Mouse (Mus musculus) thymus, postnatal 10 days (tissue): ENCODE results near the gene Hpf1.
A peak's percentile ranks its signal among the peaks of the same experiment; 100 is the strongest.

ENCODE experiments used
- DNase-seq, 2 experiments: peaks; one replicate each; pipeline ENCODE4 v3.0.0; 2021; ENCODE audit warnings: low spot score in 2 of 2

Gene Hpf1

DNA sequence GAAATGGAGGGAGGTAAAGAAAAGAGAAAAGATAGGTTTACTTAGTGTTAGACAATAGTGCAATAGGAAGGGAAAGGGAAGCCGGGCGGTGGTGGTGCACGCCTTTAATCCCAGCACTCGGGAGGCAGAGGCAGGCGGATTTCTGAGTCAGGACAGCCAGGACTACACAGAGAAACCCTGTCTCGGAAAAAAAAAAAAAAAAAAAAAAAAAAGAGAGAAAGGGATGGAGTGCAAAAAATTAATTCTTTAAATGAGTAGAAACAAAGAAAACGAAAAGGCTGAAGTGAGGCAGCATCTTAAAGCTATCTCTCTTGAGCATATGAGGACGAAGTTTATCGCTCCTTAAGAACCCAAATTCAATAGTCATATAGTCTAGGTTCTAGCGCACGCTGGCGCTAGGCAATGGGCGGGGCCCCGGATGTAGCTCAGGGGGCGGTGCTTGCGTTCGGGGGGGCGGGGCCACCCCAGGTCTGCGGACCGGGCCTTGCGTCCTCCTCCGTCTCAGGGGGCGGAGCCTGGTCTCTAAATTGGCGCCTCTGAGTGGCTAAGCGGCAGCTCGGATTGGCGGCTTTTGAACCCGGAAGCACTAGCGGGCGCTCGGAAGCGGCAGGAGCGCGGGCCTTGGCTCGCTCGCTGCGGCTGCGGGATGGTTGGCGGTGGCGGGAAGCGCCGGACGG lies at the start of gene Hpf1:
Hpf1 (plus strand) TSS at position 576 of the 677 bp plus-strand sequence.
- DNase-seq: peak; percentile 93 to 95

DNA sequence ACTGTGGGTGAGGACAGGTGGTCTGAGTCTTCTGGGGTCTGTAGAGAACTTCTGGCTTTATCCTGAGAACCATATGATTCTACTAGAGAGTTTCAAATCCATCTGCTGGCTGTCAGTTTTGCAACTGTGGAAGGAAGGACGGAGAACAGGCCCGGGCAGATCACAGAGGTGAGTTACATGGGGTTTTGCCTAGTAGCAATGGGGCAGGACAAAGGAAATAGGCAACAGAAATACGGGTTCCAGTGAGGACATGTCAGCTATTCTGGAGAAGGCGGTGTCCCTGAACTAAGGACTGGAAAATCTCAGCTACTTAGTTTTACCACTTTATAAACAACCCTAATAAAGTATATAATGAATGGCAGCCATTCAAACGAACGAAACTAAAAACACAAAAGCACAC lies 47.8 kb upstream of the Hpf1 start:
- DNase-seq: no peak

DNA sequence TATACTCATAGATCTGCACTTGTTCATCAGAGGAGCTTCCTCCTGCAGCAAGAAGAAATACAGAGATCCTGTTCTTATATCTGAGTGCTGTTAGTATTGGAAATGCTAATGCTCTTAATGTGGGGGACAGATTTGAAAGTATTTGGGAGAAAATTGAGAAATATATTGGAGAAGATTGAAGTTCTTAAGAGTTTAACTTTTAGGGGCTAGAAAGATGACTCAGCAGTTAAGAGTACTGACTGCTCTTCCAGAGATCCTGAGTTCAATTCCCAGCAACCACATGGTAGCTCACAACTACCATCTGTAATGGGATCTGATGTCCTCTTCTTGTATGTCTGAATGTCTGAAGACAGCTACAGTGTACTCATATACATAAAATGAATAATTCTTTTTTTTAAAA lies 32.7 kb upstream of the Hpf1 start:
- no peak for DNase-seq

DNA sequence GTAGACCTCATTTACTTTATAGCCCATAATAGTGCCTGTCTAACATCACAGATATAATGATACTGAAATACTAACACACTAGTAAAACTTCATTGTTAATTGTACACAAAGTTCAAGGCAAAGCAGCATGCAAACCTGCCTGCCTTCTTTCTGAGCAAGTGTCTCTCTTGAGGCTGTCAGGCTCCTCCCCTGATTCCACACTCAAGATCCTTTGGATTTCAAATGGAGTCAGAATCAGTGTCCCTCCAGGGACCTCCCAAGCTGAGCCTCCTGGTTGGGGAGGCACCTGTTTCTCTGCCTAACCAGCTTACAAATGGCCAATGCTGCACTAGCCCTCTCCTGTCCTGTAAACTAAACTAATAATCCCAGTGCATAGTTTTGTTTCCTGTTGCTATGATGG lies 32.1 kb upstream of the Hpf1 start:
- DNase-seq: no peak

DNA sequence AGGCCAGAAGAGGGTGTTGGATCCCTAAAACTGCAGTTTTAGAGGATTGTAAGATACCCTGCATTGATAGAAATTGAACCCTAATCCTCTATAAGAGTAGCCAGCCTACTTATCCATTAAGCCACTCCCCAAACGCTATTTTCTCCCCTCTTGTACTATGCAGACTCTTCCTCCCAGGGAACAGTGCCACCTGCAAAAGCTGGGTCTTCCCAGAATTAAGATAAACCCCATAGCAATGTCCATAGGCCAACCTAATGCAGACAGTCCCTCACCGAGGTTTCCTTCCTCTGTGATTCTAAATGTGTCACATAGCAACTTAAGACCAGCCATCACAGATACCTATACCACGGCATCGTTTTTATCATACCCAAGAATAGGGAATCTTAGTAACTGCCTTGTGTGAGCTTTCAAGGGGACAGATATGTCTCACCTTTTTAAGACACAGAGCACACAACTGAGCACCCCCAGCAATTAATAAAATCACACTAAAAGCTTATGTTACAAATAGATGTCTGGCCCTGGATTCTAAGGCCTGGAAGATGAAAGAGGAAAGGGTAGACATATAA lies 31.2 kb upstream of the Hpf1 start:
- DNase-seq: no peak

DNA sequence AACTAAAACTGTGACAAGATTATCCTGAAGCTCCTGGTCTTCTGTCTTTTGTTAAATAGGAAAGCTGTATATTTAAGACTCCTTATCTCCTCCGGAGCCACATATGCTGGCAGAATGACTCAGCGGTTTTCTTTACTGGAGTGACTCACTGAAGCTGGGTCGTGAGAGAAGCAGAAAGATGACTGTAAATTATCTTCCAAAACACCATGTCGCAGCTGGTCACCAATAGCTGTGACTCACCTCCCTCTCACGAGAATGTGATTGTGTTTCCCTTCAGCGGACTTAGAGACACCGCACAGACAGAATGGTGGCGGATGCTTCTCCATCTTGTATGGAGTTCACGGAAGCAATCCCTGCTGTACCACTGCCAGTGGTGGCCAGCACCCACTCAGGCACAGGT lies 30.6 kb upstream of the Hpf1 start:
- DNase-seq: no peak

DNA sequence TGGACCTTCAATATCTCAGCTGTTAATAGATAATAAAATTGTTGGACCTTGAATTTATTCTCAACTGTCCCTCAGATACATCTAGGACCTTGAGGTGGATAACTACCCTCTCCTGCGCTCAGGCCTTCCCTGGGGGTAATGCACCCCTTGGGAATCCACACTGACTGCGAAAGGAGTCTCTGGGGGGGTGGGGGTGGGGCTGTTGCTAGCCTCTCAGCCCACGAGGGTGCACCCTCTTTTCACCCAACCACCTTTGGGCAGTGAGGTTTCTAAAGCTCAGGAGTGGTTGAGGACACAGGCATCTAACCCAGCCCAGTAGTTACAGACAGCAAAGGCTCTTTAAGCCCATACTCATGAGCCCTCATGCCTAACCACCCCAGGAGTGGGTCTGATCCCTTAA lies 29.5 kb upstream of the Hpf1 start:
- DNase-seq: no peak

DNA sequence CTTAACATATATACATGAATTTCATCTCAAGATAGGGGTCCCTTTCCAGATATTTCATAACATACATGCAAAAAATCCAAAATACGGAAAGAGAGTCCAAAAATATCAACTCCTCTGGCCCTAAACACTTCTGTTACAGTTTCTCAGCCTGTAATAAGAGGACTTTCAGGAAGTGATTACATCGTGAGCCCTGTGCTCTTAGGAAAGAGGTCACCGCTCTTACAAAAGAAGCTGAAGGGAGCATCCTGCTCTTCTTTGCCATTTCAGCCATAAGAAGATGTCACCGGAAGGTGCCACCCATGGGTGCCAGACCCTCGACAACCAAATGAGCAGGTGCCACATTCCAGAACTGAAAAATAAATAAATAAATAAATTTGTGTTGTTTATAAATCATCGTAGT lies 28.4 kb upstream of the Hpf1 start:
- no peak for DNase-seq

DNA sequence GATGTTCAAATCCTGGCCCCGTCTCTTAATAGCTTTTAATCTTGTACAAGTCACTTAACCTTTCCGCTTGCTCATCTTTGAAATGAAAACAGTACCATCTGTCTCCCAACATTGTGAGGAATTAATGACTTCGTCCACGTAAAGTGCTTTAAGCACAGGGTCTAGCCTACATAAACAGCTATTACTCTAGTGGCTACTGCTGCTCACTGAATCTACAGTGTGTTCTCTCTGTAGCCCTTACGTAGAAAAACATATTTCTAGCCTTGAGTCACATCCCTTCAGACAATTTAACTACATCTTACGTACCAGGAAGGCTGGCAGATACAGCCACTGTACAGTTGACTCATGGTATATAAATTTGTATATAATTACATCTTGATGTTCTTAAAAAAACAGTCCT lies 25.3 kb upstream of the Hpf1 start:
- no peak for DNase-seq

DNA sequence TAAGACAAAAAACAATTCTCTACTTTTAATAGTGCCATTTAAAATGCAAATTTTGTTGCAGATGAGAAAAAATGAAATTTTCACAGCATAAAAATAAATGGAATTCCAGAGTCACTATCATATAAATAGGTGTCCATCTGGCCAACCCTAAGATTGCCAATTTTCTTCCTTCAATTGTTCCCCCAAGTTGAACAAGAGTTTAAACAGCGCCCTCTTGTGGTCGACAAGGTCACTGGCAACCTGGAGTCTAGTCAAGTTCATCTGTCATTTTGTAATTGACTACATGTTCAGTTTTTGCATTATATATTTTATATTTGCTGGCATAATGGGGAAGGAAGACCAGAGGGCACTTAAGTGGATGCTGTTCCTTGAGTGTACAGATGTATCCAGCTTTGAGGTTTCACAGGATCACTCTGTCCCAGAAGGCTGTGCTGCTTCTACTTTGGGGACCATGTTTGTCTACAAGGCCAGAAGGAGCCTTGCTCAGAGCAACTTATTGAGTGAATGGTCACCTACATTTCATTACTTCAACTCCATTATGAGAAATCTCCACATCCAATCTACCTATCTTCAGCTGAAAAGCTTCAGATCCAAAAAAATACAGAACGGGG lies 24.6 kb upstream of the Hpf1 start:
- DNase-seq: peak in 1 of 2 experiments; percentile 65

DNA sequence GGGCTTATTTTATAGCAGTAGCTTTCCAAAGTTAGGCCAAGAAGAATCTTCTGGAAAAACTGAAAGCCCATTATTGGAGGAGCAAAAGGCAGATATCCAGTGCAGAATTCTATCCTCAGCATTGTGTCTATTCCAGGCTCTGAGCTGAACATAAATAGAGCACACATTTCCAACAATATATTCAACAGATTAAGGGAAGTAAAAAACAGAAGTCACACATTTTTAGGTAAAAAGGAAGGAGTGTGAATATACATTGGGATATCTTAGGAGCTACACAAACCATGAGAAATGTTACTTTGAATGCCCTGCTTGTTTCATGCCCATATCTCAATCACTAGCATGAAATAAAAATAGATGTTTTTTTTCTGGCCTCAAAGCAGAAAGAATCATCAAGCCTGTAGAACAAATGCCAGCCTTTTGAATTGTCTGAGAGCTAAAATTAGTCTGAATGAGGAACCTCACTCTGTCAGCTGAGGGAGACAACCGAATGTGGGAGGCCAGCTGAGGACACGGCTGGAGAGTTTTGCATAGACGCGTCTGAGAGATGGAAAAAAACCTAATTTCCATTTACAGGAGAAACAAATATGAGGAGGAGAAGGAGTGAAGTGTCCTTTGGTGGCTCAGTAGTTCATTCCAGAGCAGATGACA lies 22.6 kb upstream of the Hpf1 start:
- DNase-seq: no peak

DNA sequence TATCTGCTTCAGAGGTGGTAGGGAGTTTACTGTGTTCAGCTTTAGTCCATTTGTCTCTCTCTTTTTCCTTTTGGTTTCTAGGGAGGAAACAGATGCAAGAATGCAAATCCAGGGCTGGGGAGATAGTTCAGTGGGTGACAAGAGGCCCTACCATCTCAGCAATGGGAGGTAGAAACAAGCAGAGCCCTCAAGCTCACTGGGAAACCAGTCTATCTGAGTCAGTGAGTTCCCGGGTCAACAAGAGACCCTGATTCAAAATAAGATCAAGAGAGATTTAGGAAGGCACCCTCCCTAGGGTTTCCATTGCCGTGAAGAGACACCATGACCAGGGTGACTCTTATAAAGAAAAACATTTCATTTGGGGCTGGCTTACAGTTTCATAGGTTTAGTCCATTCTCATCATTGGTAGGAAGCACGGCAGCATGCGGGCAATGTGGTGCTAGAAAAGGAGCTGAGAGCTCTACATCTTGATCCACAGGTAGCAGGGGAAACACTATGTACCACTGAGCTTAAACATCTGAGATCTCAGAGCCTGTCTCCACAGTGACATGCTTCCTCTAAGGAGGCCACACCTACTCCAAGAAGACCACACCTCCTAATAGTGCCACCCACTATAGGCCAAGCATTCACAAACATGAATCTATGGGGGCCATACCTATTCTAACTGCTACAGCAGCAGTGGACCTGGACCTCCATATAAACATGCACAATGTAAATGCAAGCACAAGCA lies 21.8 kb upstream of the Hpf1 start:
- no peak for DNase-seq

DNA sequence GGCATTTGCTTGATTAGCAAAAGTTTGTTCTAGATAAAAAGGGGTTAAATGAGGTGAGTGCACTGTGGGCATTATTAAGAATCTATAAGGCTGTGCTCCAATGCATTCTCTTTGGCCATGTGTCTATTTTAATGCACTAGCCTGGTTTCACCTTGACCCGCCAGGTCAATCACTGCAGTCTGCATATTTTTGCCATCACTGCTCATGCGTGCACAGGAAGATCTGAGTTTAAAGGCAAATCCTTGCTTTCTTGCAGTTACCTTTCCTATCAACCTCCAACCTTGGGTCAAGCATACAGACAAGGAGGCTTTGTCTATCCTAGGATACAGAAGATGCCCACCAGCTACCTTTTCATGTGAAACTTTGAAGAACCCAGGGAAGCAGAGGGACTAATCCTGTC lies 20.5 kb upstream of the Hpf1 start:
- no peak for DNase-seq

DNA sequence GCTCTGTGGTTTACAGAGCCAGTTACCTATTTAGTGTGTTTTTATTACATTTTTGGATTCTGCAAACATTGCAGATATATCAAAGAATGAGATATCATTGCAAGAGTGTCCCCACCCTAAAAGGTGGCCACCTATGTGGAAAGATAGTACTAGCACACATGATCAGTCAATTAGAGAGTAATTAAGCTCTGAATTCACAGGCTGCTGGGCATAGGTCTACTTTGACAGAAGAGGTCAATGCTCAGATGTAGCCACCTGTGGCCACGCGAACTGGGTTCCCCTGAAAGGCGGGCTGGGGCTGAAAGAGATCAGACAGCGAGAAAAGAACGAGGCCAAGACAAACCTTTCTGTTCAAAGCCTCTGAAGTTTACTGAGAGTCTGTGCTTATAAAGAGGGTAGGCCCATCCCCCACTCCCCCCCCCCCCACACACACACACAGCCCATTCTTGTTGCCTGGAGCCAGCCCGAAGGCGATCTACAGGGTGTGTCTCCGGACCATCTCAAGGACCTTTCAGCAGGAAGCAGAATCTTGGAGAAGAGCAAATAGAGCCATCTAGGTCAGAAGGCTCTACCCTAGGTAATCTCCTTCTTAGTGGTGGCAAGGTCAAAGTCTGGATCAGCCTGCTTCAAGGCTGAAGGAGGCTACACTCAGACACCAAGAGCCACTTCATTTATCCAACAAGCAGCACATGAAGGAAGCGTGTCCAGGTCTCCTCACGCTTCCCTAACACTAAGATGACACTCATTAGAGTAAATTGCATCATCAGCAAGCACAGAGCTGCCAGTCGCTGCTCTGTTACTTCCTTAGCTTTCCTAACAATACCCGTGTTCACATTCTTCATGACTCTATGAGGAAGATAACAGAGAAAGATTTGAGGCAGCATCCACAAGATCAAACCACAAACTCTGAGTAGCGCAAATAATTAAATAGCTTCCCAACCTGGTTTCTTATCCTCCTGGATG lies 19.7 kb upstream of the Hpf1 start:
- no peak for DNase-seq

DNA sequence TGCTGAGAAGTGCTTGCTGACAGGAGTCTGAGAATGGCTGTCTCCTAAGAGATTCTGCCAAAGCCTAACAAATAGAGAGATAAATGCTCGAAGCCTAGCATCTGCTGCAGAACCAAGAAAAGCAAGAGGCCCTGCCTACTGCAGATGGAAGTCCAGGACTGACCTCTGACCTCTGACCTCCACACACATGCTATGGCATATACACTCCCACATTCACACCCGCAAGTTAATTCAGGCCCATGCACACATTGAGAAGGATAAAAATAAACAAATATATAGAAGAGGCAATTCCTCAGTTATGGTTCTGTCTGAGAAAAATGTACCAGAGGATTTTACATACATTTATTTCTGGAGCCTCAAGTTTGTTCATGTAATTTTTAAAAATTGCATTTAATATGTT lies 11.6 kb upstream of the Hpf1 start:
- DNase-seq: no peak

DNA sequence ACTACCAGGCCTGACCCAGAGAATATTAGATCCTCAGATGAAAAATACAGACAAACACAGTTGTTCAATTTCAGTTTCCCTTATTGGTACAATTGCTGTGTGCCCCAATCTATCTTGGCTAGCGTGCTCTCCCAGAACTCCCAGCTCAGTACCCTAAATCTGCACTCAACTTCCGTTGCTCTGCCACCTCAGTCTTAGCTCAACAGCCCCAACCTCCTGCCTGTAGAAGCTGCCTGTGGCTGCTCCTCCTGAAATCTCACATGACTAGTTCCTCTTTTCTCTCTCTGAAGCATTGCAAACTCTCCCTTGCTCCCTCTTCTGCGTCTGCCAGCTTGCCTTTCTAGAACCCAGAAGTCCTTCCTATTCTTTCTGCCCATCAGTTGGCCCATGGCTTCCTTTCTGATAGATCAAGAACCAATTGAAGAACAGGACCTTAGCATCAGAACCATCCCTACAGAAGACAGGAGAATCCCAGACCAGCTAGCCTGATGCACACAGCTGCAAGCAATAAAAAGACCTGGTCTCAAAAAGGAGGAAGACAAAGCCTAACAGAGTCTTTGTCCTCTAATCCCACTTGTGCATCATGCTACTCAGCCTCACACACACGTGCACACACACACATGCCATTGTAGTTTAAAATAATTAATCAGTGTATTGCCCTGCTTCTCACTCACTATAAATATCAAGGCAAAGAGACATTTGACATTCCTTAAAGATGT lies 6.6 kb upstream of the Hpf1 start:
- DNase-seq: no peak

DNA sequence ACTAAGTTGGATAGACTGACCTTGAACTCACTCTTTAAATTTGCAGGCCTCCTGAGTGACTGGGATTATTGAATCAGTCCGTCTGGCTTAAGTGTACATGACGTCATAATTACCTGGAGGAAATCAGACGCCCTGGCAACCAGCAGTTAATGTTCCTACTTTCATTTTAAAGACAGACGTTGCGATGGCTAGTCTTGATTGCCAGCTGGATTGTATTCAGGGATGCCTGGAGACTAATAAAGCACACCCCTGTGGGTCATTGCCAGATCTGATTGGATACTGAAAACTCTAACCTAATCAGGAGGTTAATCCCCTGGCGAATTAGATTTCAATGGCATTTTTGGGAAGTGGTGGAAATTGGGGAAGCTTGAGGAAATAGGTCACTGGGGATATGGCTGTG lies 3.5 kb upstream of the Hpf1 start:
- DNase-seq: no peak

DNA sequence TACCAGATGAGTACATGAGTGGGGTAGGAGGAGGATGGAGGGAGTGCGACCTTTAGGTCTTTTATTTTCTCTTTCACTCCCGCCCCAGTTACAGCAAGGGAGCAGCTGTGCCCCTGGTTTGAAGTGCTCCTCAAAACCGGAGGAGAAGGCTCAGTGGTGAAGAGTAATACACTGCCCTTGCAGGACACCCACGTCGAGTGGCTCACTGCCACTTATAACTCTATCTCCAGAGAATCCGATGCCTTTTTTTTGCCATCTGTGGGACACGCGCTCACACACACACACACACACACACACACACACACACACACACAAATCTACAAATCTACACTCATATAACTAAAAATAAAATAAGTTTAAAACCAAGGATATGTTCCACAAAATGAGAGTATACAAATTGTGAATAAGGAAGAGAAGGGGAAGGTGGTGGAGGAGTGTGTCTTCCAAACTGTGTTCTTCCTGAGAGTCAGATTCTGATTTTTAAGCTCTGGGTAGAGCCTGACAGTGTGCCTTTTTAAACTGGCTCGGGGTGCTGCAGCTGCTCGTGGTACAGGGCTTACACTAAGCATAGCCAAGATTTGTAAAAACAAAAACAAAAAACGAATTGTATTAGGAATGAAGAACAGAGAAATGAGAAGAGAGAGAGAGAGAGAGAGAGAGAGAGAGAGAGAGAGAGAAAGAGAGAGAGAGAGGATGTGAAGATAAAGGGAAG lies 931 bp upstream of the Hpf1 start:
- DNase-seq: no peak

DNA sequence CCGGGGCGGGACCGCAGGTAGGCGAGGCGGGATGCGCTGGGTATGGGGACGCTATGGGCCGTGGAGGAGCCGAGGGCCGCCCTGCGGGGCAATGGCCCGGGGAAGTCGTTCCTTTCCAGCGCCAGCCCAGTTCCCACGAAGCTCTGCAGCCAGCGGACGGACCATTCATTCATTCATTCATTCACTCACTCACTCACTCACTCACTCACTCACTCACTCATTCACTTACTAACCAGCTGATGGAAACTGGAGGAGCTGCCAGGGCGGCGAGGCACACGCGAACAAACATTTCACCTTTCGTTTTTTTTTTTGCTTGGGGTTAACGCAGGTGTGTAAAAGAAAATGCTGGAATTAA lies 279 bp downstream of the Hpf1 start:
- DNase-seq: no peak

DNA sequence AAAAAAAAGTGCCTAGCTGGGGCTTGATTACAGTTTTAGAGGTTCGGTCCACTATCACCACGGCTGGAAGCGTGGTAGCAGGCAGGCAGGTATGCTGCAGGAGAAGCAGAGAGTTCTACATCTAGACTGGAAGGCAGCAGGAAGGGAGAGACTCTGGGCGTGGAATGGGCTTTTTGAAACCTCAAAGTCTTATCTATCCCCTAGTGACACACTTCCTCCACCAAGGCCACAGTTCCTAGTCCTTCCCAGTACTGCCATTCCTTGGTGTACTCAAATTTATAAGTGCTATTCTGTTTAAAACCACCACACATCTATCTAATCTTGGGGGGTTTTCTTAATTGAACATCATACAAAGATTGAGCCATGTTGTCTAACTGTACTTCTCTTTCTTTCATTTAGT lies 1.5 kb downstream of the Hpf1 start:
- no peak for DNase-seq
